Mouse (Mus musculus) forebrain, postnatal 0 days (tissue): ENCODE data around the gene Tnfaip8l2. TPM values are rescaled to one million over a fixed set of nuclear protein-coding genes. Genes with fewer than 3 reads are reported as not detected.
A peak's percentile ranks its signal among the peaks of the same experiment; 100 is the strongest.

Source experiments
- ATAC-seq: fragments of 200-750 bp; cut with Nextera tagmentation; 2 replicates; pipeline ENCODE4 v1.8.0; 2017; ENCODE audit warnings: mild to moderate bottlenecking, moderate library complexity
- DNase-seq: peaks from one replicate; pipeline ENCODE4 v3.0.0-alpha.2; 2015
- H3K27ac ChIP-seq: fragments of 300-500 bp; sonication (generic); 2 replicates; pipeline ENCODE4 v1.5.1; 2014; ENCODE audit warnings: low read depth, mild to moderate bottlenecking, antibody characterized with exemption, low read length, moderate library complexity, mixed read lengths
- H3K27me3 ChIP-seq: fragments of 300-500 bp; sonication (generic); 2 replicates; pipeline ENCODE4 v1.6.1; 2014; ENCODE audit warnings: mild to moderate bottlenecking, low read length, mixed read lengths; ENCODE audit not compliant: insufficient read depth
- H3K36me3 ChIP-seq: fragments of 300-500 bp; sonication (generic); 2 replicates; pipeline ENCODE4 v1.6.1; 2014; ENCODE audit warnings: mild to moderate bottlenecking, moderate library complexity; ENCODE audit not compliant: insufficient read depth
- H3K4me1 ChIP-seq: fragments of 300-500 bp; sonication (generic); 2 replicates; pipeline ENCODE4 v1.6.1; 2014; ENCODE audit warnings: antibody characterized with exemption; ENCODE audit not compliant: insufficient read depth
- H3K4me2 ChIP-seq: fragments of 300-500 bp; sonication (generic); 2 replicates; pipeline ENCODE4 v1.6.1; 2014; ENCODE audit warnings: low read depth, mild to moderate bottlenecking, moderate library complexity
- H3K4me3 ChIP-seq: fragments of 300-500 bp; sonication (generic); 2 replicates; pipeline ENCODE4 v1.5.1; 2014; ENCODE audit warnings: low read depth, low read length, mixed read lengths
- H3K9ac ChIP-seq: fragments of 300-500 bp; sonication (generic); 2 replicates; pipeline ENCODE4 v1.6.1; 2014; ENCODE audit warnings: mild to moderate bottlenecking
- H3K9me3 ChIP-seq: fragments of 300-500 bp; sonication (generic); 2 replicates; pipeline ENCODE4 v1.6.1; 2016; ENCODE audit warnings: low read length
- CTCF ChIP-seq: sonication (generic); IDR thresholded peaks from 2 replicates; pipeline ENCODE4 v1.5.1; 2016; ENCODE audit warnings: antibody characterized with exemption, control low read depth, low read depth
- WGBS: fragments of 180-500 bp; shearing (Covaris S2); extraction: QIAGEN DNeasy Blood & Tissue Kit; methylation state at CpG from one replicate; pipeline ENCODE4 v1.1.7; 2014; 5-methylcytosine and 5-hydroxymethylcytosine counted together
- microRNA-seq, 2 experiments: library from miRNA; unstranded; fragments of <30 nt; microRNA quantifications; one replicate each; pipeline ENCODE4; 2016
- polyA plus RNA-seq: library from polyadenylated mRNA; unstranded; fragments of >200 nt; fragmentation: Nextera tagmentation; extraction: Ambion mirVana; gene quantifications from 2 replicates; pipeline ENCODE4 v1.2.1, GENCODE M21; 2015
- total RNA-seq: library from RNA; depleted of rRNA; stranded (reverse); fragments of >200 nt; gene quantifications from 2 replicates; pipeline ENCODE4 v1.2.3, GENCODE M21; 2014; rRNA removed

Gene Tnfaip8l2
- total and polyA plus RNA-seq, 2 experiments from 2014 or later = 1.3 to 3.3 TPM

- Histone ChIP-seq H3K27ac (peak overlapping the region; percentile 92), H3K27me3 (no peaks in the 10 kb centered on the region), H3K4me2 (peak overlapping the region; percentile 82), H3K36me3 (no peaks in the 10 kb centered on the region), H3K9me3 (no peaks in the 10 kb centered on the region), H3K9ac (peak overlapping the region; percentile 90), H3K4me3 (peak overlapping the region; percentile 98), H3K4me1 (peaks cover 9% of the 10 kb centered on the region)
- TF ChIP-seq CTCF = no peak
- DNase-seq = no peak
- WGBS = under 1% methylated on average over 16 of the region's 16 CpGs
- no peak for ATAC-seq
Measured at GRCm38 (mm10) chr3:95105586-95106337, 36.4 kb downstream of the Tnfaip8l2 start.

GRCm38 (mm10) chr3:95105121-95105520 lies 37.0 kb downstream of the Tnfaip8l2 start:
- Histone ChIP-seq H3K27me3 (no peaks in the 10 kb centered on the region), H3K9ac (peak overlapping the region; percentile 90; the same call in 1 of the 2 replicates), H3K36me3 (no peaks in the 10 kb centered on the region), H3K4me3 (peak overlapping the region; percentile 98), H3K9me3 (no peaks in the 10 kb centered on the region), H3K27ac (no peak overlapping the region), H3K4me1 (peaks cover 9% of the 10 kb centered on the region), H3K4me2 (peak overlapping the region; percentile 82)
- TF ChIP-seq CTCF = no peak
- DNase-seq = no peak
- 70% methylated on average over 4 of the region's 4 CpGs for WGBS
- no peak for ATAC-seq

DNA sequence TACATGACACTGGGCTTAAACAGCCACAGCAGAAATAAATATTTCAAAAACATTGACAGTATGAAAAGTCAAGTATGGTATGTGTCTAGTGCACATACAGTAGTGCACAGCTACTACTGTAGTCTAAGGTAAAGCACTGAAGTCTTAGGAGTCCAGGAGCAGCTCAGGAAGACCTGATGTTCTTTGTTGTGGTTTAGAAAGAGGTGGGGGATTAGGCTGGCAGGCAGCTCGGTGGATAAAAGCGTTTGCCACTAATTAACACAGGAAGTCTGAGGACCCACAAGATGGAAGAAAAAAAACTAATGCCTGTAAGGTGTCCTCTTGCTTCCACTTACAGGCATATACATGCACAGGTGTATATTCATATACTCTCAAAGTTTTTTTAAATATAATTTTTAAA lies 41.3 kb downstream of the Tnfaip8l2 start:
- H3K9me3 ChIP-seq = no peaks in the 10 kb centered on the region
- TF ChIP-seq CTCF = no peak
- WGBS = 3% methylated on average over 2 of the region's 2 CpGs
- H3K9ac ChIP-seq = no peak overlapping the region
- ATAC-seq (no peak), DNase-seq (no peak)
- peaks cover 9% of the 10 kb centered on the region for H3K4me1 ChIP-seq
- no peak overlapping the region for H3K4me2 ChIP-seq
- no peak overlapping the region for H3K4me3 ChIP-seq
- H3K36me3 ChIP-seq = no peaks in the 10 kb centered on the region; the same call in 1 of the 2 replicates
- H3K27ac ChIP-seq = no peak overlapping the region
- H3K27me3 ChIP-seq = no peaks in the 10 kb centered on the region

Small RNA genes within 50 kb of the gene (microRNA-seq; reads per million reads assigned to microRNA genes)
- gene Mir8099-1 = 0 reads per million in 2 experiments

Other genes starting within 250 kb of the Tnfaip8l2 start
- gene Selenbp1, start 209.3 kb downstream of the Tnfaip8l2 start, total RNA-seq = 10.2 and 16.6 TPM in 2 replicates
- gene Selenbp1, start 209.3 kb downstream of the Tnfaip8l2 start, polyA plus RNA-seq = 11.6 and 11.9 TPM in 2 replicates
- 14.8 and 18.7 TPM in 2 replicates for gene Rfx5, start 188.3 kb downstream of the Tnfaip8l2 start, total RNA-seq
- gene Rfx5, start 188.3 kb downstream of the Tnfaip8l2 start, polyA plus RNA-seq = 3.5 and 4.1 TPM in 2 replicates
- gene Pi4kb, start 167.6 kb downstream of the Tnfaip8l2 start, total RNA-seq = 69.9 and 79.8 TPM in 2 replicates
- gene Pi4kb, start 167.6 kb downstream of the Tnfaip8l2 start, polyA plus RNA-seq = 24.6 and 25.5 TPM in 2 replicates
- 20.3 and 23.1 TPM in 2 replicates for gene Zfp687, start 126.9 kb downstream of the Tnfaip8l2 start, total RNA-seq
- 9.8 and 13.1 TPM in 2 replicates for gene Zfp687, start 126.9 kb downstream of the Tnfaip8l2 start, polyA plus RNA-seq
- 203 and 255 TPM in 2 replicates for gene Psmd4, start 99.7 kb downstream of the Tnfaip8l2 start, total RNA-seq
- 278 and 279 TPM in 2 replicates for gene Psmd4, start 99.7 kb downstream of the Tnfaip8l2 start, polyA plus RNA-seq
- gene Pip5k1a, start 35.4 kb downstream of the Tnfaip8l2 start, total RNA-seq = 19.5 and 22.6 TPM in 2 replicates
- gene Pip5k1a, start 35.4 kb downstream of the Tnfaip8l2 start, polyA plus RNA-seq = 13.8 and 14.5 TPM in 2 replicates
- 88.6 and 92.8 TPM in 2 replicates for gene Vps72, start 31.3 kb downstream of the Tnfaip8l2 start, total RNA-seq
- gene Vps72, start 31.3 kb downstream of the Tnfaip8l2 start, polyA plus RNA-seq = 164 and 191 TPM in 2 replicates
- gene Tmod4, start 17.9 kb downstream of the Tnfaip8l2 start, total RNA-seq = 0.24 and 1.5 TPM in 2 replicates
- 0.39 and 0.62 TPM in 2 replicates for gene Tmod4, start 17.9 kb downstream of the Tnfaip8l2 start, polyA plus RNA-seq
- gene Scnm1, start 8.3 kb downstream of the Tnfaip8l2 start, total RNA-seq = 47.6 and 52.7 TPM in 2 replicates
- 83.3 and 88.9 TPM in 2 replicates for gene Scnm1, start 8.3 kb downstream of the Tnfaip8l2 start, polyA plus RNA-seq
- 38.7 and 39.2 TPM in 2 replicates for gene Lysmd1, start 8.3 kb downstream of the Tnfaip8l2 start, total RNA-seq
- gene Lysmd1, start 8.3 kb downstream of the Tnfaip8l2 start, polyA plus RNA-seq = 39.7 and 45.8 TPM in 2 replicates
- 75.2 and 94.1 TPM in 2 replicates for gene Sema6c, start 18.1 kb upstream of the Tnfaip8l2 start, total RNA-seq
- 24.2 and 28.4 TPM in 2 replicates for gene Sema6c, start 18.1 kb upstream of the Tnfaip8l2 start, polyA plus RNA-seq
- 6.1 and 9.9 TPM in 2 replicates for gene Gabpb2, start 75.6 kb upstream of the Tnfaip8l2 start, total RNA-seq
- gene Gabpb2, start 75.6 kb upstream of the Tnfaip8l2 start, polyA plus RNA-seq = 0.54 and 1.5 TPM in 2 replicates
- gene Cdc42se1, start 86.4 kb upstream of the Tnfaip8l2 start, total RNA-seq = 55.7 and 68.0 TPM in 2 replicates
- 54.2 and 54.9 TPM in 2 replicates for gene Cdc42se1, start 86.4 kb upstream of the Tnfaip8l2 start, polyA plus RNA-seq
- gene Mllt11, start 89.8 kb upstream of the Tnfaip8l2 start, total RNA-seq = 207 and 235 TPM in 2 replicates
- gene Mllt11, start 89.8 kb upstream of the Tnfaip8l2 start, polyA plus RNA-seq = 578 and 712 TPM in 2 replicates
- 0.29 TPM in 1 of 2 replicates, not detected in the other for gene Gm128, start 99.2 kb upstream of the Tnfaip8l2 start, total RNA-seq
- gene Gm128, start 99.2 kb upstream of the Tnfaip8l2 start, polyA plus RNA-seq = 0.11 and 0.28 TPM in 2 replicates
- gene Bnipl, start 108.8 kb upstream of the Tnfaip8l2 start, total RNA-seq = 0.23 and 0.33 TPM in 2 replicates
- not detected in 2 replicates for gene Bnipl, start 108.8 kb upstream of the Tnfaip8l2 start, polyA plus RNA-seq
- gene Mindy1, start 139.0 kb upstream of the Tnfaip8l2 start, total RNA-seq = 29.5 and 35.4 TPM in 2 replicates
- 33.6 and 38.9 TPM in 2 replicates for gene Mindy1, start 139.0 kb upstream of the Tnfaip8l2 start, polyA plus RNA-seq
- 47.2 and 59.0 TPM in 2 replicates for gene Prune1, start 139.7 kb upstream of the Tnfaip8l2 start, total RNA-seq
- gene Prune1, start 139.7 kb upstream of the Tnfaip8l2 start, polyA plus RNA-seq = 51.4 and 60.4 TPM in 2 replicates
- gene Anxa9, start 164.8 kb upstream of the Tnfaip8l2 start, total RNA-seq = 0.14 and 0.54 TPM in 2 replicates
- gene Anxa9, start 164.8 kb upstream of the Tnfaip8l2 start, polyA plus RNA-seq = 0.24 and 0.40 TPM in 2 replicates
- 59.4 and 72.6 TPM in 2 replicates for gene Cers2, start 172.4 kb upstream of the Tnfaip8l2 start, total RNA-seq
- gene Cers2, start 172.4 kb upstream of the Tnfaip8l2 start, polyA plus RNA-seq = 68.6 and 77.9 TPM in 2 replicates
- gene Setdb1, start 214.8 kb upstream of the Tnfaip8l2 start, total RNA-seq = 49.9 and 56.1 TPM in 2 replicates
- gene Setdb1, start 214.8 kb upstream of the Tnfaip8l2 start, polyA plus RNA-seq = 24.1 and 28.3 TPM in 2 replicates